Mouse (Mus musculus) heart, adult 18-20 months (tissue): ENCODE data around the gene Ak6. TPM values are rescaled to one million over a fixed set of nuclear protein-coding genes. Genes with fewer than 3 reads are reported as not detected.
A peak's percentile ranks its signal among the peaks of the same experiment; 100 is the strongest.

Experiments used
- DNase-seq, 2 experiments: peaks; one replicate each; pipeline ENCODE4 v3.0.0; 2021 to 2022; ENCODE audit warnings: mixed read lengths in 1 of 2
- total RNA-seq, 2 experiments: library from RNA; stranded (reverse); gene quantifications; 2 replicates each; pipeline ENCODE4 v1.2.3; 2021

Gene Ak6
- total RNA-seq, 2 experiments from 2014 or later, result 59.8 to 63.5 TPM

- DNase-seq, result peak; percentile 17 to 36
Observed at GRCm38 (mm10) chr13:100669291-100670022, 18.7 kb downstream of the Ak6 start, which contains the start of gene Ccdc125. TSS of gene Ccdc125 (plus strand) at chr13:100669717.

- DNase-seq, result no peak
Observed at GRCm38 (mm10) chr13:100670181-100670741, 19.5 kb downstream of the Ak6 start.

DNA sequence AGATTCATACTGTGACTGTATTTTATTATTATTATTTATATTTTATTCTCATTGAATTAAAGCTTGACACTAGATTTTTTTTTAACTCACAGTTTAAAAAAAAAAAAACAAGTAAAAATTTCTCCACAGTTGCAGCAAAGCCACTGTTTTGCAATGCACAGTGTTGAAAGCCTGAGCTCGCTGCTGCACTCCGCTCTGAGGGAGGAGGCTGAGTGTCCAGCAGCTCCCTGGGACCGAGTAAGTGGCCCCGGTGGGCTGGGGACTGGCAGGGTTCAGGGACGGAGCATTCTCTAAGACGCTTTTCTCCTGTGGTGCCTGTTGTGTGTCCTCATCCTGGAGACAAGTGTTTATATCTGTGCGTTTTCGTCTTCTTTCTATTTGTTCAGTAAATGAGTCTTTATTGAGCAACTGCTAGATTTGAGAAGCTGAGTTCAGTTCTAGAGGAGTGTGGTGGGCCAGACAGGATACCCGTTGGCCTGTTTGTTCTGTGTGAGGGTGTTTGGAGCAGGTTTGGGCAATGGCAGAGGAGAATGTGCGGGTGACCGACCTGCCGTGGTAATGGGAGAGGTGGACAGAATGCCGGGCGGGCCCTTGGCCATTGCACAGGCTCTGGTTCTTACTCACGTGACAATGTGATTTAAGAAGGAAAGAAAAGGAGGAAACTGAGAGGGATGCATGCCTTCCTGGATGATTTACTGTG, 25.3 kb downstream of the Ak6 start:
- DNase-seq, result no peak

- no peak for DNase-seq
Observed at GRCm38 (mm10) chr13:100681615-100682014, 30.8 kb downstream of the Ak6 start.

DNA sequence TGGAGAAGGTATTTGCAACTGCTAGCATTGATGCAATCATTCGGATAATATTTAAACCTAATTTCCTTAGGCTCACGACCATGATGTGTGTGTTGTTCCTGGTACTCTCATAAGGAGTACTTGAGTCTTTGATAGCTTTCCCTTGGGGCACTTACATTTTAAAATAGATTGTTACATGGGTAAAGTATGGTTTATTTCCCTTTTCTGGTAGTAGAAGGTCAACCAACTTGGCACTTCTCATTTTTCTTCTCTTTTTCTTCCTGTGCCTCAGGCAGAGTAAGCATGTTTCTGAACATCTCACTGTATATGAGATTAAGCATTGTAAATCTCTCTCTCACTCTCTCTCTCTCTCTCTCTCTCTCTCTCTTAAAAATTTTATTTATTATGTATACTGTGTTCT, 32.1 kb downstream of the Ak6 start:
- DNase-seq, result no peak

GRCm38 (mm10) chr13:100684355-100684754, 33.6 kb downstream of the Ak6 start:
- no peak for DNase-seq

DNA sequence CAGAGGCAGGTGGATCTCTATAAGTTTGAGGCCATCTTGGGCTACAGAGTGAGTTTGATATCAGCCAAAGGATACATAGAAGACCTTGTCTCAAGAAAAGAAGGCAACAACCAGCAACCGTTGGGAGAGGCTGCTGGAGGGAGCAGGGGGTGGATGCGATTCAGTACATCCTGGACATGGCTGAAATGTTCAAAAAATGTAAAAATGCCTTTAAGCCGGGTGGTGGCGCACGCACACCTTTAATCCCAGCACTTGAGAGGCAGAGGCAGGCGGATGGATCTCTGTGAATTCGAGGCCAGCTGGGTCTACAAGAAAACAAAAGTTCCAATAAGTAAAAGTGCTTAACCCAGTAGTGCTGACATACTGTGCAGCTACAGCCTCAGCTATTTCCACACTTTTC, 36.7 kb downstream of the Ak6 start:
- no peak for DNase-seq

DNA sequence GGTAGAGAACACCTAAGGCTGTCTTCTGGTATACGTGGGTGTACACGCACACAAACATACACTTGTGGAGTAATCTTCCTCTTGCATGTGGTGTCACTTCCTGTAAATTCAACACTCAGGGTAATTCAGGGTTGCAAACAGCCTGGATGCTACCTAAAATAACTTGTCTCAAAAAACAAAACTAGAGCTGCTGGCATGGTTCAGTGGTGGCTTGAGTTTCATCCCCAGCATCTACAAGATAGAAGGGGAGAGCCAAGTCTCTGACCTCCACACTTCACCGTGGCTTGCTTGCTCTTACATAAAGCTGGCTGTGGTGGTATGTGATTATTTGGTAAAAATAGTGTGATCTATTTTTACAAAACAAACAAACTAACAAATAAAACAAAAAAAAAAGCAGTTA, 46.8 kb downstream of the Ak6 start:
- no peak for DNase-seq

DNA sequence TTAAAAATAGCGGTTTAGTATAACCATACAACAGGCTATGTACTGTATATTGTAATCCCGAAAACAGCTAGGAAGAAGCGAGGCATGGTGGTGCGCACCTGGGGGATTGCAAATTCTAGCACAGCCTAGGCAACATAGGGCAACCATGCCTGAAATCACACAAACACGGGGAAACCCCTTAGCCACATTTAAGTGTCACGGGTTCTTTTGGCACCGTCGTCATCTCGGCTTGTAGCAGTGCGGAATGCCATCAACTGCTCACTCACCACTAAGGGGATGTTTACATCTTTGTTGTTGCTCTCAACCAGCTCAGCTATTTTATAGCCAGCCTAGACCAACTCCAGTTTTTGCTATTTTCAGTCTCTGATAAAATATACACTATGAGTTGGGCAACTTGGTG, 48.1 kb downstream of the Ak6 start:
- DNase-seq, result no peak

DNA sequence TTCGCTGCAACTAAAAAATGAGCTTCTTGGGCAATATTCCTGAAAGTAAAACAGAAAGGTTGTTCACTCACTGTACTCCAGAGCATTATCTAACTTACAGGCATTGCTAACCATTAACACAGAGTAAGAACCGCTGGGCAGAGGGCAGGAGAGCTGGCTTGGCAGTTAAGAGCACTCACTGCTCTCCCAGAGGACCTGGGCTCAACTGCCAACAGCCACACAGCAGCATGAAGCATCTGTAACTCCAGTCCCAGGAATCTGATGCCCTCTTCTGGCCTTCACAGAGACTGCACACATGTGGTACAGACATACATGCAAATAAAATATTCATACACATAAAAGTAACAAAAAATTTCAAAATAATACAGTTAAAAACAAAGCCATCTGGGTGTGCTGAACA, 52.7 kb downstream of the Ak6 start:
- no peak for DNase-seq

DNA sequence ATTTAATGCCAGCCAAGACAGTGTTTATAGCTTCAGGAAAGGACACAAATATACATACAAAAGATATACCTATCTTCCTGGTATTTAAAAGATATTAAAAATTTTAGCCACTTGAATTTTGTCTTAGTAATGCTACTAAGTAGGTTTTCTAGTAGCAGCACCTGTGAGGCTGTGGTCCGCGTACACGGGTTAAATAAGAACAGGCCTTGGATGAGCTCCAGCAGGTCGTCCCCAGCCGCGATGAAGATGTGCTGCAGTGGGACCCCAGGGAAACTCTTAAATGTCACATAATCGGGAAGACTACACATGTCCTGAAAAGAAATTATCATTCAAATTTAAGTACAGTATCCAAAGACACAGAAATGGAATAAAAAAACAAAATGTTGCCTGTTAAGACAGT, 55.4 kb downstream of the Ak6 start:
- no peak for DNase-seq

DNA sequence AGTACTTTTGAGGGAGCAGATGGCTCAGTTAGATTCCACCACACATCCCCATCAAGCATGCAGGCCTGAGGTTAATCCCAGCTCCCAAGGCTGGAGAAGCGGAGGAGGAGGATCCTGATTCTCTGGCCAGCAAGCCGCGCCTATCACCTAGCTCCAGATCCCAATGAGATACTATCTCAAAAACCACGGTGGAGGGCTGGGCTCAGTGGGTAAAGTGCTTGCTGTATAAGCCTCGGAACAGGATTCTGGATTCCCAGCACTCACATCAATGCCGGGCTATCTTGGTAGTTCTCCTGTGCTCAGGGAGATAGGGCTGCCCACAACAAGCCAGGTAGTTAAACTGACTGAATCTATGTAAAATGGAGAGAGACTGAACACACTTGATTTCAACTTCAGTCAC, 64.7 kb downstream of the Ak6 start:
- DNase-seq, result no peak

Other genes with a start within 250 kb of the Ak6 start
- under 1 TPM; 0.07 to 0.18 TPM for gene Naip1, start 198.1 kb upstream of the Ak6 start, total RNA-seq
- 10 to 100 TPM; 21.7 to 21.9 TPM for gene Gtf2h2, start 158.4 kb upstream of the Ak6 start, total RNA-seq
- under 1 TPM; 0.57 to 0.87 TPM for gene Ocln, start 98.3 kb upstream of the Ak6 start, total RNA-seq
- under 1 TPM; 0.42 to 0.57 TPM for gene Marveld2, start 34.0 kb upstream of the Ak6 start, total RNA-seq
- gene Rad17, start 72 bp downstream of the Ak6 start, total RNA-seq, result 10 to 100 TPM; 15.0 to 17.1 TPM
- 10 to 100 TPM in 1 of 2 experiments, 1 to 10 TPM in 1; 9.6 to 18.1 TPM for gene Taf9, start 600 bp downstream of the Ak6 start, total RNA-seq
- under 1 TPM; 0.17 to 0.46 TPM for gene Ccdc125, start 18.7 kb downstream of the Ak6 start, total RNA-seq
- 10 to 100 TPM; 21.3 to 22.2 TPM for gene Cdk7, start 80.0 kb downstream of the Ak6 start, total RNA-seq
- 100 to 1,000 TPM; 165 to 196 TPM for gene Mrps36, start 93.7 kb downstream of the Ak6 start, total RNA-seq
- not detected for gene Cenph, start 124.9 kb downstream of the Ak6 start, total RNA-seq
- gene Ccnb1, start 135.6 kb downstream of the Ak6 start, total RNA-seq, result 1 to 10 TPM in 1 of 2 experiments, under 1 TPM in 1; 0.57 to 1.1 TPM
- gene Slc30a5, start 182.4 kb downstream of the Ak6 start, total RNA-seq, result 10 to 100 TPM; 20.1 to 21.8 TPM